Mouse (Mus musculus): ENCODE data around the gene Upf3b.

DNA sequence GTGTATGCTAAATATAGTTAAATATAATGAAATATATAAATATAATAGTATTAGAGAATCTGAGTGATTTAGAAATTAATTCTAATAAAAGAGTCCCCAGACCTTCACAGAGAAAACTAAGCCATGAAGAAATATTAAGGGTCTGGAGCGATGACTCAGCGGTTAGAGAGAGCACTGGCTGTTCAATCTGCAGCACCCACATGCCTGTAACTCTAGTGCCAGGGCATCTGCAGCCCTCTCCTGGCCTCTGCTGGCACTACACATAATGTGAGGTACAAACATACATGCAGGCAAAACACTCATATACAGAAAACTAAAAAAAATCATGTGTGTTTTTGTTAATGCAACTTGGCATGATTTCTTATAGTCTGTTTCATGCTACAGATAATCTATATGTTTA, 34.8 kb upstream of the Upf3b start:
- TF ChIP-seq CTCF (IDR thresholded peaks at IDR 0.05; ENCODE audit: low read depth) (peak; percentile 47), EP300 (IDR thresholded peaks at IDR 0.05; ENCODE audit: low read depth) (no peak)
